Comparison of ENCODE assay signal across 8 mouse cellular contexts in genomic region chr10:80141786-80142529, GRCm38 (mm10). TPM values are rescaled to one million over a fixed set of nuclear protein-coding genes. Genes with fewer than 3 reads are reported as not detected.
DNase-seq lines count a peak whose midpoint lies in the region; ATAC-seq and TF ChIP-seq lines count a peak whose summit lies in the region.

No protein-coding gene starts in this region.

- peaks cover 11% of the 10 kb centered on the region for H3K27me3 ChIP-seq in kidney, embryonic 14.5 days (ENCODE audit: control insufficient read depth, insufficient read depth, low read length)

- WGBS in kidney, embryonic 14.5 days = 1% methylated on average over 43 of the region's 43 CpGs

- peak; percentile 84 for ATAC-seq in kidney, embryonic 14.5 days (ENCODE audit: low FRiP score, low TSS enrichment)

- peak overlapping the region; percentile 83 for H3K4me3 ChIP-seq in embryonic fibroblast, embryonic 13.5 days (ENCODE audit: insufficient read depth, low read length)
- peak overlapping the region; percentile 81 for H3K4me3 ChIP-seq in kidney, embryonic 14.5 days (ENCODE audit: low read length)

- H3K4me2 ChIP-seq in kidney, embryonic 14.5 days (replicated peaks; ENCODE audit: low read depth, low read length) = peak overlapping the region; percentile 92

- H3K36me3 ChIP-seq in kidney, embryonic 14.5 days (ENCODE audit: control insufficient read depth, insufficient read depth, low read length) = peaks cover 33% of the 10 kb centered on the region

- peak overlapping the region; percentile 76 for H3K27ac ChIP-seq in embryonic fibroblast, embryonic 13.5 days (ENCODE audit: insufficient read depth, low read length)
- H3K27ac ChIP-seq in kidney, embryonic 14.5 days (ENCODE audit: low read depth, low read length) = peak overlapping the region; percentile 74

- no peak for TF ChIP-seq CTCF in embryonic fibroblast, embryonic 13.5 days (IDR thresholded peaks at IDR 0.05; ENCODE audit: borderline replicate concordance, insufficient read depth, low read length)

- H3K9me3 ChIP-seq in kidney, embryonic 14.5 days (ENCODE audit: control insufficient read depth, low read length) = no peaks in the 10 kb centered on the region

- TF ChIP-seq POLR2A in embryonic fibroblast, embryonic 13.5 days (IDR thresholded peaks at IDR 0.05; ENCODE audit: low read depth, low read length) = peak; percentile 84

- H3K9ac ChIP-seq in kidney, embryonic 14.5 days (ENCODE audit: low read depth, low read length) = peak overlapping the region; percentile 90

- peaks cover 4% of the 10 kb centered on the region; the same call in 1 of the 2 replicates for H3K4me1 ChIP-seq in embryonic fibroblast, embryonic 13.5 days (ENCODE audit: control insufficient read depth, insufficient read depth, low read length)
- H3K4me1 ChIP-seq in kidney, embryonic 14.5 days (ENCODE audit: control insufficient read depth, insufficient read depth, low read length) = peaks cover 44% of the 10 kb centered on the region

- peak; percentile 97 for DNase-seq in CD4-positive helper T cell, adult 2 months (ENCODE audit: low read depth, low spot score)
- DNase-seq in brain, adult 2 months (ENCODE audit: low read depth, low spot score) = peak; percentile 100
- peak; percentile 94 to 97 for DNase-seq in heart, adult 9 months (ENCODE audit: low spot score in 2 of 2)
- DNase-seq in liver = peak; percentile 97
- peak; percentile 80 to 83 for DNase-seq in monocyte, adult 2 months (ENCODE audit: low read depth in 1 of 2, low spot score in 2 of 2)
- DNase-seq in spleen, postnatal 4 days (ENCODE audit: low spot score in 2 of 2) = peak; percentile 93 to 94

RNA-seq across cellular contexts. Expression of gene Cbarp, which starts 1.3 kb away (rescaled TPM):
- 24.1 and 28.4 TPM in 2 replicates for polyA plus RNA-seq in embryonic fibroblast, embryonic 13.5 days (2011; ENCODE audit: insufficient read length, low read depth, missing spikeins)
- 8.1 and 8.4 TPM in 2 replicates for polyA plus RNA-seq in kidney, embryonic 14.5 days (2014; fragmentation: Nextera tagmentation; extraction: Ambion mirVana)

RNA-seq across cellular contexts. Expression of gene Atp5d, which starts 3.5 kb away (rescaled TPM):
- 202 and 250 TPM in 2 replicates for polyA plus RNA-seq in embryonic fibroblast, embryonic 13.5 days (2011; ENCODE audit: insufficient read length, low read depth, missing spikeins)
- 519 and 582 TPM in 2 replicates for polyA plus RNA-seq in kidney, embryonic 14.5 days (2014; fragmentation: Nextera tagmentation; extraction: Ambion mirVana)

RNA-seq across cellular contexts. Expression of gene Midn, which starts 6.1 kb away (rescaled TPM):
- polyA plus RNA-seq in embryonic fibroblast, embryonic 13.5 days (2011; ENCODE audit: insufficient read length, low read depth, missing spikeins) = 101 TPM in 2 replicates
- polyA plus RNA-seq in kidney, embryonic 14.5 days (2014; fragmentation: Nextera tagmentation; extraction: Ambion mirVana) = 42.3 and 46.2 TPM in 2 replicates

RNA-seq across cellular contexts. Expression of gene Cirbp, which starts 23.8 kb away (rescaled TPM):
- polyA plus RNA-seq in embryonic fibroblast, embryonic 13.5 days (2011; ENCODE audit: insufficient read length, low read depth, missing spikeins) = 29.2 and 50.2 TPM in 2 replicates
- 80.0 and 104 TPM in 2 replicates for polyA plus RNA-seq in kidney, embryonic 14.5 days (2014; fragmentation: Nextera tagmentation; extraction: Ambion mirVana)

RNA-seq across cellular contexts. Expression of gene Stk11, which starts 26.4 kb away (rescaled TPM):
- 80.8 and 91.7 TPM in 2 replicates for polyA plus RNA-seq in embryonic fibroblast, embryonic 13.5 days (2011; ENCODE audit: insufficient read length, low read depth, missing spikeins)
- polyA plus RNA-seq in kidney, embryonic 14.5 days (2014; fragmentation: Nextera tagmentation; extraction: Ambion mirVana) = 26.6 and 42.0 TPM in 2 replicates

Comparison
In these comparisons a context has a peak if more than half of its experiments do, and no peak if none do; other contexts are left out.
1. Peak in every context shown above with its lines: DNase-seq, ATAC-seq, H3K4me3 ChIP-seq and H3K27ac ChIP-seq.